Mouse (Mus musculus): ENCODE results near the gene Cyp2w1. TPM values are rescaled to one million over a fixed set of nuclear protein-coding genes. Genes with fewer than 3 reads are reported as not detected.
"Not testable (repeated sequence)": the region's sequence is repeated elsewhere in the genome, so short reads cannot be mapped to it uniquely, and the experiment has no call there.

Cyp2w1 gene
- total RNA-seq, 2 experiments from 2014 or later = not detected

- DNase-seq (ENCODE audit: low spot score in 2 of 2) = no peak
These were observed 29.4 kb downstream of the Cyp2w1 start for GRCm38 (mm10) chr5:139381586-139382513.

DNA sequence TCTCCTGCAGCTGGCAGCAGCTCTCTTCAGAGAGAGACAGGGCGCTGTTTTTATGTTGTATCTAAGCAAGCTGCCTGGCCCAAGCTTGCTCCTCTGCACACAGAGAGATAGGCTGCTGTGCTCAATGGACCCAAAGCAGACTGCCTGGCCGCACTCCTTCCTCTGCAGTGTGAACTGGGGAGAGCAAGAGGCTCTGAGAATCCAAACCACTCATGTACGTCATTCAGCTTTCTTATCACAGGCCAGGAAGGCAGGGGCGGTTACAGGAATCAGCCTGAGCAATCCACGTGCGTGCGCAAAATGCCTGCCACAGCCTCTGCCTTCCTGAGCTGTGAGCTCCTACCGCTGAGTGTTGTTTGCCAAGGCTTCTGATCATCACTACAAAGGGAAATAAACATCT, 30.3 kb downstream of the Cyp2w1 start:
- peak in 1 of 2 experiments; percentile 61 for DNase-seq (ENCODE audit: low spot score in 2 of 2)

GRCm38 (mm10) chr5:139383234-139383633, 30.8 kb downstream of the Cyp2w1 start:
- DNase-seq (ENCODE audit: low spot score in 2 of 2) = no peak

DNA sequence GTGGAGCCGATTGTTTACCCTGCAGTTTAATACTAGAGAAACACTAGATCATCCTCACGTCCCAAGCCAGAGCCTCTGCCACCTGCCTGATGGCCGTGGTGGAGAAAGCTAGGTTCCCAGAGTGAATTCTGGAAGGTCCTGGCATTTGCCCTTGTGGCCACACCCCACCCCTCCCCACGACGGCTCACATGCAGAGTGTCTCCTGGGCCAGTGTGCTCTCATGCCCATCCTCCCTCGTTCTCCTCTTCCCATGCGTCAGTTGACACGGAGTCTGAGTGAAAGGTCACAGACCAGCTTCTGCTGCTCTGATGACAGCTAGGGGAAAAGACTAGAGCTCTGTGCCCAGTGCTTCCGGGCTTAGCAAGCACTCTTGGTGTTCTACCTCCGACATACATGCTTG, 32.1 kb downstream of the Cyp2w1 start:
- DNase-seq (ENCODE audit: low spot score in 2 of 2) = no peak

DNA sequence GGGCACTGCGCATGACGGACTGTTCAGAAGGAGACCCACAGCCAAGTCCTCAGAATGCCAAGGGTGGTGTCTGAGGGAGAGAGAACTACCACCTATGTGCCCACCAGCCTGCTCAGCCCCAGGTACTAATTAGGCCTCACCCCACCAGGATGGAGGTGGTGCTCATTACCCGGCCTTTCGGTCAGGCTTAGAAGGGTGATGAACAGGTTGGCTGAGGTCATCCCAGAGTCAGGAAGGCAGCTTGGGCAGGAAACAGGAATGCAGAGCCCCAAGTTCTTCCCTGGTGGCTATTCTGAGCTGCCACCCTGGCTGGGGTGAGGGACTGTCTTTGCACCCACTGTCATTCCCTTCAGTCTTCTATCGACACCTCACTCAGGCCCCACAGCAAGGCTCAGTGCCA, 33.6 kb downstream of the Cyp2w1 start:
- no peak for DNase-seq (ENCODE audit: low spot score in 2 of 2)

DNA sequence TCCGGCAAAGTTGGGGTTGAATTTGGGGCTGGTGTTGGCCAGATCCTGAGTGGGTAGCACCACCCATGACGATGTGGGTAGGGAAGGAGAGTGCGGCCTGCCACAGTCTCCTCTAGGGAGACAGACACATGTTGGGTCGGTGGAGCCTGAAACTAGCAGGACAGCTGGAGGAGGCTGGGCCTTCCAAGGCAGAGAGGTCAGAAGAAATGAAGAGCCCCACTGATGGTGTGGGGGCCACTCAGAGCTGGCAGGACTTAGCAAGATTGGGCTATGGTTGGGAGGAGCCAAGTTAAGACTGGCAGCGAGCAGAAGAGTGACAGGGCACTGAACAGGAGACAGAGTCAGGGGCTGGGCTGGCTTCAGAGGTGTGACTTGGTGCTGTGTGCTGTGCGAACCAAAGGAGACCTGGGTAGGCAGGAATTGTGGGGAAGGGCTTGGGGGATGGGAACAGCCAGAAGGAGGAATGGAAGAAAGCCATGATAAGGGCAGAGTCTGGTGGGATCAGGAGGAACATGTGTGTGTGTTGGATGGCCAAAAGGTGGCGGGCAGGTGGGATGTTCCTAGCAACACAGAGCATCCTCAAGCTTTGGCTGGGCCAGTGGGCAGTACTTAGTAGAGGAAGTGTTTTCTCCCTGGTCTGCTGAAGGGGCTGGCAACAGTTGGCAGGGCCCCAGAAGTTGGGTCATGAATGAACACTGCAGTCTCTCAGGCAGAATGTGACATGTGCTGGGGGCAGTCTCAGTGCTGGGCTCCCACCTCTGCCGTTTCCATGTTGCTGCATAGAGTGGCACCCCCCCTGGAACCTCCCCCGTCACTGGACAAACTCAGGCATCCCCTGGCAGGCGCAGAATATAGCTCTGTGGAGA, 35.1 kb downstream of the Cyp2w1 start:
- DNase-seq (ENCODE audit: low spot score in 2 of 2) = no peak

GRCm38 (mm10) chr5:139388195-139388570, 35.8 kb downstream of the Cyp2w1 start:
- DNase-seq (ENCODE audit: low spot score in 2 of 2) = no peak

- DNase-seq (ENCODE audit: low spot score in 2 of 2) = peak in 1 of 2 experiments; percentile 48
These were observed 36.6 kb downstream of the Cyp2w1 start for GRCm38 (mm10) chr5:139388694-139389675.

GRCm38 (mm10) chr5:139389676-139390061, 37.3 kb downstream of the Cyp2w1 start:
- peak in 1 of 2 experiments; percentile 57 for DNase-seq (ENCODE audit: low spot score in 2 of 2)

DNA sequence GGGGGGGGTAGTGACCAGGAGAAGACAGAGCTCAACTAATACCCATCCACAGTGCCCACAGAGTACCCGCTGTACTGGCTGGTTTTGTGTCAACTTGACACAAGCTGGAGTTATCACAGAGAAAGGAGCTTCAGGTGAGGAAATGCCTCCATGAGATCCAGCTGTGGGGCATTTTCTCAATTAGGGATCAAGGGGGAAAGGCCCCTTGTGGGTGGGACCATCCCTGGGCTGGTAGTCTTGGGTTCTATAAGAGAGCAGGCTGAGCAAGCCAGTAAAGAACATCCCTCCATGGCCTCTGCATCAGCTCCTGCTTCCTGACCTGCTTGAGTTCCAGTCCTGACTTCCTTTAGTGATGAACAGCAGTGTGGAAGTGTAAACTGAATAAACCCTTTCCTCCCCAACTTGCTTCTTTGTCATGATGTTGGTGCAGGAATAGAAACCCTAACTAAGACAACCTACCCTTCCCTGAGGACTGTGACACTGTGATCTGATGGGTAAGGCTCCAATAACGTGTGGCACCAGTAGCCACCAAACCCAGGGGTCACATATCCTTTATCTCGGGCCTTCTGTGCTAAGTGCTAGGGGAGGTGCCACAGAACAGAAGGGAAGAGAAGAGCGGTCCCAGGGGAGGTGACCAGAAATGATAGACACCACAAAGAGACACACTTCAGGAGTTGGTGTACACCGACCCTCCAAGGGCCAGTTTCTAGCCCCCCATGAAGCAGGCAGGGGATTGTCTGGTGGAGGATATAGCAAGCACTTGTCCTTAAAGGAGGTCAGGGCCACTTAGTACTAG, 38.1 kb downstream of the Cyp2w1 start:
- DNase-seq (ENCODE audit: low spot score in 2 of 2) = not testable (repeated sequence)

- DNase-seq (ENCODE audit: low spot score in 2 of 2) = no peak
These were observed 39.0 kb downstream of the Cyp2w1 start for GRCm38 (mm10) chr5:139391309-139391990.

DNA sequence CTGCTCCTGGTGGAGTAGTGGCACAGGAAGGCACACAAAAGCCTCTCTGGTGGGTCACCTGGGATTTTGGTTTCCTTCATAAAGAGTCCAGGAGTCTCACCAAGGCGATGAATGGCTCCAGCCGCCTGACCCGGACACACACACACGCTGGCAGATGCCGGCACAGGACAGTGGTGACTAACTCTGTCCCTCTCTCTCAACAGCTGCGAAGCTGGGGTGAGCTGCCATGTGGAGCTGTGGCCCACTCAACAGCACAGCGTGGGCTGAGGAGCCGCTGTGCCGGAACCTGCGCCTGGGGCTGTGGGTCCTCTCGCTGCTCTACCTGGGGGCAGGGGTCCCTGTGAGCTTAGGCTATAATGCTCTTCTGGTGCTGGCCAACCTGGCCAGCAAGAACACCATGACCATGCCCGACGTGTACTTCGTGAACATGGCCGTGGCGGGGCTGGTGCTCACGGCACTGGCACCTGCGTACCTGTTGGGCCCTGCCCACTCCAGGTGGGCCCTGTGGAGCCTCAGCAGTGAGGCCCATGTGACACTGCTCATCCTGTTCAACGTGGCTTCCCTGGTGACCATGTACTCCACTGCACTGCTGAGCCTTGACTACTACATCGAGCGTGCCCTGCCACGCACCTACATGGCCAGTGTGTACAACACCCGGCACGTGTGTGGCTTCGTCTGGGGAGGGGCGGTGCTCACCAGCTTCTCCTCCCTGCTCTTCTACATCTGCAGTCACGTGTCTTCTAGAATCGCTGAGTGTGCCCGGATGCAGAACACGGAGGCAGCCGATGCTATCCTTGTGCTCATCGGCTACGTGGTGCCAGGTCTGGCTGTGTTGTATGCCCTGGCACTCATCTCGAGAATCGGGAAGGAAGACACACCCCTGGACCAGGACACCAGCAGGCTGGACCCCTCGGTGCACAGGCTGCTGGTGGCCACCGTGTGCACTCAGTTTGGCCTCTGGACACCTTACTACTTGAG, 40.1 kb downstream of the Cyp2w1 start:
- no peak for DNase-seq (ENCODE audit: low spot score in 2 of 2)

DNA sequence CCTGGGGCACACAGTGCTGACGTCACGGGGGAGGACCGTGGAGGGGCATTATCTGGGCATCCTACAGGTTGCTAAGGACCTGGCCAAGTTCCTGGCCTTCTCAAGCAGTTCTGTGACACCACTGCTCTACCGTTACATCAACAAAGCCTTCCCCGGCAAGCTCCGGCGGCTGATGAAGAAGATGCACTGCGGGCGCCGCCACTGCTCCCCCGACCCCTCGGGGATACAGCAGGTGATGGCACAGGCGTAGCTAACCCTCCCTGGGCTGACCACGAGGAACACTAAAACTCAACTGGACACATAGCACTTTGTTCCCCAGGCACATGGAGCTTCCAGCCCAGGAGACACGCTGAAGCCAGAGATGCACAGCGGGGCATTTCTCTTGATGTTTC, 40.8 kb downstream of the Cyp2w1 start:
- DNase-seq (ENCODE audit: low spot score in 2 of 2) = no peak

DNA sequence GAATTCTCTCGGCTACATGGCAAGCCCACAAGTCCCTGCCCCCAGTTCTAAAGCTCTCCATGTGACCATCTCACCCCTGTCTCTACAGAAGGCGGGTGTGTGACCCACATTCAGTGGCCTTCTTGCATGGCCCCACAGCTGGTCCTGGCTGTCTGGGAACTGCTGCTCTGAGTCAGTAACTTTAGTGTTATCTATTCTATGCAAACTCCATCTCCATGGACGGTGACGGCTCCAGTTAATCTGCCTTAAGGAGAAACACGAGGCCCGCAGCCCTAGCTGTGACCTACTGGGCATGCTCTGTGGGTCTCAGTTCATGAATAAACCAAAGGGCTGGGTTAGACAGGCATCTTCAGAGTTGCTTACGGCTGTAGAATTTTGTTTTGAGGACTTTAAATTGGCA, 42.0 kb downstream of the Cyp2w1 start:
- no peak for DNase-seq (ENCODE audit: low spot score in 2 of 2)

GRCm38 (mm10) chr5:139395528-139395927, 43.1 kb downstream of the Cyp2w1 start:
- no peak for DNase-seq (ENCODE audit: low spot score in 2 of 2)

- no peak for DNase-seq (ENCODE audit: low spot score in 2 of 2)
These were observed 45.0 kb downstream of the Cyp2w1 start for GRCm38 (mm10) chr5:139397359-139397916.

DNA sequence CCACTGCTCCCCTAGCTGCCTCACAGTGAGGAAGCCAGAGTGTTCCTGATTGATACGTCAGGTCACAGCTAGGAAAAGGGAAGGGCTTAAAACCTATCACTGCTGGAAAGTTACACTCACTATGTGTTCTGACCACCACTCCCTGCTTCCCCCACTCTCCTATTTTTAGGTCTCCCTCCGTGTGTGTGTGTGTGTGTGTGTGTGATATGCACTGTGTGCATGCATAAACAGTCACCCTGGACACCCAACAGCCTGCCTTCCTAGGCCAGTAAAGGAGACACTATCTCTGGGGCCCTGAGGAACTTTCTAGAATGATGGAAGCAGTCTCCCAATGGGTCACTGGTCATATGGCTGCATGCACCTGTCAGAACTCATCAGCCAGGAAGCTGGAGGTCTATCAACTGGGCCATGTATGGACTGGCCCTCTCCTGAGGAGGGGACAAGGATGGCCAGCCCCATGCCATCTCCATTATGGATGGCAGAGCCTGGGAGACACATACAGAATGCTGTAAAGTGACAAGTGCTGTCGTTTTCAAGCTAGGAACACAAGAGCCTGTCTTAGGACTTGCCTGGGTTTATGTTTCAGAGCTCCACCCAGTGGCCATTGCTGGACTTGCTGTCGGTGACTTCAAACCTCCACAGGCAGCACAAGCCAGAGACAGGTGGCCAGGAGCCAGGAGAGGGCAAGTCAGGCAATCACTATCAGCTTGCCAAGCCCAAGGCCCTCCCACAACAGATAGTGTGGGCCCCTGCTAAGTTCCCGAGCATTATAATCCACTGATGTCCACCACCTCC, 45.7 kb downstream of the Cyp2w1 start:
- peak; percentile 85 to 96 for DNase-seq (ENCODE audit: low spot score in 2 of 2)
